Mouse (Mus musculus): ENCODE results near the gene Actl6b.

GRCm38 (mm10) chr5:137574470-137574901 is 21.2 kb downstream of the Actl6b start:
- TF ChIP-seq CTCF (IDR thresholded peaks at IDR 0.05; ENCODE audit: control insufficient read depth, insufficient read depth, insufficient read length) (no peak), FOSL1 (IDR thresholded peaks at IDR 0.05; ENCODE audit: insufficient read depth, low read length, poor library complexity, severe bottlenecking) (no peak), USF1 (IDR thresholded peaks at IDR 0.05; ENCODE audit: low read depth) (no peak), MYOD1 (IDR thresholded peaks at IDR 0.05; ENCODE audit: control insufficient read depth, insufficient read length, low read depth) (no peak), MAX (IDR thresholded peaks at IDR 0.05) (no peak), MYOG (IDR thresholded peaks at IDR 0.05; ENCODE audit: control insufficient read depth, extremely low read depth, insufficient read length) (no peak)

All from C2C12 (cell line).